ENCODE assay signal across 17 mouse cellular contexts in the genomic region with DNA sequence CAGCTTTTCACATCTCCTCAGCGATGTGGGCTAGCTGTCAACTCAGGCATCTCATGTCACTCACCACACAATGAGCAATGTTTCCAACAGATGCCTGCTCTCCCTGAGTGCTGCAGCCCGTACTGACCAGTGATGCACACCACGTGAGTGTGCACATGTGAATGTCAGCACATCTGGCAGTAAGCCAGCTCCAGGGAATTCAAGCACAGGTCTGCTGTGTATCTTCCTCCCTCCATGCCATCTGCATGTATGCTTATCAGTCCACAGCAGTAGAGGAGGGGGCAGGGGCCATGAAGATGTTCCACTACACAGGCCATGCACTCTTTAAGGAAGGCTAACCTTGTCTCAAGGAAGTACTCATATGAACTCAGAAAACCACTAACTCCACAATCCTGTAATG.
A peak's percentile ranks its signal among the peaks of the same experiment; 100 is the strongest.
DNase-seq lines count a peak whose midpoint lies in the region; ATAC-seq and TF ChIP-seq lines count a peak whose summit lies in the region.
"Had no signal": no experiment of that assay in that cellular context is flagged by ENCODE, and none has a peak within 500 bp of the region (broad histone marks: within the 10 kb centered on the region; RNA-seq: fewer than 3 reads in every experiment).

No protein-coding gene starts in this region.

- H3K9me3 ChIP-seq in heart, embryonic 16.5 days (replicated peaks; ENCODE audit: control insufficient read depth, low read length) = peaks cover 14% of the 10 kb centered on the region
- peaks cover 3% of the 10 kb centered on the region; the same call in 1 of the 2 replicates for H3K9me3 ChIP-seq in heart, embryonic 11.5 days (replicated peaks; ENCODE audit: control insufficient read depth, low read length)
- H3K9me3 ChIP-seq in lung, embryonic 14.5 days (ENCODE audit: low read depth, low read length) = no peaks in the 10 kb centered on the region; the same call in 1 of the 2 replicates
- H3K9me3 ChIP-seq: limb, embryonic 15.5 days; liver, embryonic 15.5 days; midbrain, embryonic 13.5 days; neural tube, embryonic 12.5 days had no signal

- TF ChIP-seq CTCF in lung, embryonic 14.5 days (IDR thresholded peaks at IDR 0.05; ENCODE audit: low read depth) = no peak

- 23% methylated on average over 3 of the region's 3 CpGs for WGBS in heart, embryonic 16.5 days
- 31% methylated on average over 3 of the region's 3 CpGs for WGBS in heart, embryonic 11.5 days (ENCODE audit: insufficient replicate concordance)
- 38% methylated on average over 3 of the region's 3 CpGs for WGBS in lung, embryonic 14.5 days

- peak; percentile 27 for DNase-seq in lung, embryonic 14.5 days
- no peak for DNase-seq in lung, postnatal 36 days
- peak; percentile 18 for DNase-seq in MN1 (ENCODE audit: low spot score)
- no peak for DNase-seq in urinary bladder, adult 2 months (ENCODE audit: low spot score)
- DNase-seq: adrenal gland, postnatal 14 days; cerebellum, adult 11 months; gastrocnemius, adult 2 months; heart, adult 18-20 months; right cerebral cortex, postnatal 4 days had no signal

- 0 out of 2 replicates have a peak, but pooled peaks have one; percentile 30 for ATAC-seq in heart, embryonic 16.5 days (replicated peaks; ENCODE audit: extremely low read depth, insufficient read depth, low FRiP score)
- ATAC-seq in heart, embryonic 11.5 days (replicated peaks; ENCODE audit: insufficient number of reproducible peaks, low FRiP score, low TSS enrichment) = no peak
- ATAC-seq in lung, embryonic 14.5 days (ENCODE audit: insufficient read depth) = no peak
- peak; percentile 45; the same call in 1 of the 2 replicates for ATAC-seq in common myeloid progenitor, adult 5-6 weeks (replicated peaks; ENCODE audit: low read depth, poor library complexity, severe bottlenecking)
- ATAC-seq: midbrain, embryonic 13.5 days had no signal

- H3K4me1 ChIP-seq in heart, embryonic 16.5 days (ENCODE audit: control insufficient read depth, insufficient read depth, low read length) = peaks cover 18% of the 10 kb centered on the region
- H3K4me1 ChIP-seq in heart, embryonic 11.5 days (ENCODE audit: control insufficient read depth, insufficient read depth, low read length) = no peaks in the 10 kb centered on the region
- peaks cover 4% of the 10 kb centered on the region; the same call in 1 of the 2 replicates for H3K4me1 ChIP-seq in lung, embryonic 14.5 days (ENCODE audit: insufficient read depth)
- H3K4me1 ChIP-seq: liver, embryonic 15.5 days; midbrain, embryonic 13.5 days; neural tube, embryonic 12.5 days had no signal

- no peaks in the 10 kb centered on the region for H3K36me3 ChIP-seq in heart, embryonic 16.5 days (ENCODE audit: control insufficient read depth, insufficient read depth)
- H3K36me3 ChIP-seq in heart, embryonic 11.5 days (ENCODE audit: control insufficient read depth, insufficient read depth, low read length) = no peaks in the 10 kb centered on the region
- no peaks in the 10 kb centered on the region for H3K36me3 ChIP-seq in lung, embryonic 14.5 days (ENCODE audit: insufficient read depth)
- H3K36me3 ChIP-seq: limb, embryonic 15.5 days; liver, embryonic 15.5 days; midbrain, embryonic 13.5 days; neural tube, embryonic 12.5 days had no signal

- no peak overlapping the region for H3K4me3 ChIP-seq in heart, embryonic 16.5 days (ENCODE audit: low read length)
- H3K4me3 ChIP-seq in heart, embryonic 11.5 days (ENCODE audit: low read depth, low read length) = no peak overlapping the region
- no peak overlapping the region for H3K4me3 ChIP-seq in lung, embryonic 14.5 days (ENCODE audit: low read depth, low read length)
- H3K4me3 ChIP-seq: gastrocnemius, adult 2 months; layer of hippocampus, adult 2 months; limb, embryonic 15.5 days; liver, embryonic 15.5 days; midbrain, embryonic 13.5 days; neural tube, embryonic 12.5 days had no signal

- H3K27ac ChIP-seq in heart, embryonic 16.5 days (ENCODE audit: low read length) = no peak overlapping the region
- no peak overlapping the region for H3K27ac ChIP-seq in heart, embryonic 11.5 days (ENCODE audit: low read depth, low read length)
- no peak overlapping the region for H3K27ac ChIP-seq in lung, embryonic 14.5 days (ENCODE audit: low read depth)
- H3K27ac ChIP-seq: gastrocnemius, adult 2 months; layer of hippocampus, adult 2 months; limb, embryonic 15.5 days; liver, embryonic 15.5 days; midbrain, embryonic 13.5 days; neural tube, embryonic 12.5 days had no signal

- H3K4me2 ChIP-seq in heart, embryonic 16.5 days (ENCODE audit: low read depth, low read length) = no peak overlapping the region
- H3K4me2 ChIP-seq in heart, embryonic 11.5 days = no peak overlapping the region
- H3K4me2 ChIP-seq in lung, embryonic 14.5 days = no peak overlapping the region
- H3K4me2 ChIP-seq: limb, embryonic 15.5 days; liver, embryonic 15.5 days; midbrain, embryonic 13.5 days; neural tube, embryonic 12.5 days had no signal

- H3K27me3 ChIP-seq in heart, embryonic 16.5 days (ENCODE audit: control insufficient read depth, insufficient read depth, low read length) = no peaks in the 10 kb centered on the region
- no peaks in the 10 kb centered on the region for H3K27me3 ChIP-seq in heart, embryonic 11.5 days (ENCODE audit: control insufficient read depth, insufficient read depth, low read length)
- no peaks in the 10 kb centered on the region for H3K27me3 ChIP-seq in lung, embryonic 14.5 days (ENCODE audit: insufficient read depth, low read length)
- H3K27me3 ChIP-seq: limb, embryonic 15.5 days; liver, embryonic 15.5 days; midbrain, embryonic 13.5 days; neural tube, embryonic 12.5 days had no signal

- H3K9ac ChIP-seq in heart, embryonic 16.5 days (ENCODE audit: low read length) = no peak overlapping the region
- H3K9ac ChIP-seq in heart, embryonic 11.5 days (ENCODE audit: low read depth, low read length) = no peak overlapping the region
- H3K9ac ChIP-seq in lung, embryonic 14.5 days = no peak overlapping the region
- H3K9ac ChIP-seq: limb, embryonic 15.5 days; liver, embryonic 15.5 days; midbrain, embryonic 13.5 days; neural tube, embryonic 12.5 days had no signal

Comparison
In these comparisons a context has a peak if more than half of its experiments do, and no peak if none do; other contexts are left out.
1. ATAC-seq: peak in heart, embryonic 16.5 days (single experiment) and common myeloid progenitor, adult 5-6 weeks (single experiment); none in heart, embryonic 11.5 days (single experiment) and lung, embryonic 14.5 days (single experiment).
2. DNase-seq: peak in lung, embryonic 14.5 days (single experiment) and MN1 (single experiment); none in lung, postnatal 36 days (single experiment) and urinary bladder, adult 2 months (single experiment).